Mouse (Mus musculus) neural tube, embryonic 10.5 days (tissue): Measurements from ENCODE around the gene Olfr266.

Experiments used
- DNase-seq: peaks from one replicate; pipeline ENCODE4 v3.0.0-alpha.2; 2017; ENCODE audit warnings: low spot score; ENCODE audit errors: extremely low spot score

Olfr266 gene

GRCm38 (mm10) chr3:106826187-106826586 lies at the start of gene Olfr266:
Olfr266 (minus strand) TSS chr3:106826287.
- DNase-seq, result no peak

GRCm38 (mm10) chr3:106875626-106876025 lies 49.5 kb upstream of the Olfr266 start:
- no peak for DNase-seq

GRCm38 (mm10) chr3:106872893-106873292 lies 46.8 kb upstream of the Olfr266 start:
- no peak for DNase-seq

GRCm38 (mm10) chr3:106832107-106832506 lies 6.0 kb upstream of the Olfr266 start:
- no peak for DNase-seq

GRCm38 (mm10) chr3:106817676-106818075 lies 8.4 kb downstream of the Olfr266 start:
- DNase-seq, result no peak

GRCm38 (mm10) chr3:106808972-106809695 lies 17.0 kb downstream of the Olfr266 start:
- no peak for DNase-seq

- DNase-seq, result no peak
These were observed 28.0 kb downstream of the Olfr266 start for GRCm38 (mm10) chr3:106798079-106798478.

GRCm38 (mm10) chr3:106789930-106790329 lies 36.2 kb downstream of the Olfr266 start, which contains the start of gene Cd53:
Cd53 (minus strand) TSS chr3:106790149.
- no peak for DNase-seq

GRCm38 (mm10) chr3:106788440-106788887 lies 37.6 kb downstream of the Olfr266 start:
- DNase-seq, result no peak

GRCm38 (mm10) chr3:106787972-106788371 lies 38.1 kb downstream of the Olfr266 start:
- DNase-seq, result no peak

- DNase-seq, result no peak
These were observed 41.0 kb downstream of the Olfr266 start for GRCm38 (mm10) chr3:106785130-106785529.

GRCm38 (mm10) chr3:106771834-106772233 lies 54.3 kb downstream of the Olfr266 start:
- DNase-seq, result no peak
